Mouse (Mus musculus) bone marrow, adult 2 months (tissue): ENCODE results near the gene Dctn1.

ENCODE experiments used
- CTCF ChIP-seq: fragments of 200-500 bp; IDR thresholded peaks from 2 replicates; pipeline ENCODE4 v1.5.1; 2011; ENCODE audit warnings: low read length, control low read depth; ENCODE audit not compliant: control insufficient read depth, insufficient read depth
- POLR2A ChIP-seq: fragments of 200-500 bp; IDR thresholded peaks from 2 replicates; pipeline ENCODE4 v1.6.1; 2011; ENCODE audit warnings: low read depth, mild to moderate bottlenecking, control low read depth, low read length, borderline replicate concordance; ENCODE audit not compliant: control insufficient read depth

DNA sequence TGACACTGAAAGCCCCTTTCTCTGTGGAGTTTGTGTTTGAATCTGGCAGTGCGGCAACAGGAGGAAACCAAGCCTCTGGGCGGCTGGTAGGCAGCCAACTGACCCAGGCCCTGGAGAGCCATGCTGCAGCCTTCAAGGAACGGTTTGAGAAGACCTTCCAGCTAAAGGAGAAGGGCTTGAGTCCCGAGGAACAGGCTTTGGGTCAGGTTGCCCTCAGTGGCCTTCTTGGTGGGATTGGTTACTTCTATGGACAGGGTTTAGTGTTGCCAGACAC is 48.6 kb upstream of the Dctn1 start:
- TF ChIP-seq CTCF (no peak), POLR2A (no peak)
